ENCODE assay signal across 9 mouse cellular contexts in the genomic region with DNA sequence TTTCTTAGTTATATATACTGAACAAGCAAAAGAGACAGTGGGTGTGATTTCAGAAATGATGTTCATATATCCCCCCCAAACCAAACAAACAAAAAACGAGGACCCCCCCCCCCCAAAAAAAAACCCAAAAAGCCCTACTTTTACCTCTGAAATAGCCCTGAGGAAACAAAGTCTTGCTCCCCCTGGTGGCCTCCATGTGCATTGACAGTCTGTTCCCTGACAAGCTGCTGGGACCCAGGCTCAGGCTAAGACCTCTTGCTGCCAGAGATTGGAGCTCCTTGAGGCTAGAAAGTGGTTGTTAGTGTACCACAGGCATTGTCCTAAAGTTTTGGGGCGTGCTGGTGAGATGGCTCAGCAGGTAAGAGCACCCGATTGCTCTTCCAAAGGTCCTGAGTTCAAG. TPM values are rescaled to one million over a fixed set of nuclear protein-coding genes. Genes with fewer than 3 reads are reported as not detected.
DNase-seq lines count a peak whose midpoint lies in the region; ATAC-seq and TF ChIP-seq lines count a peak whose summit lies in the region.
"Had no signal": no experiment of that assay in that cellular context is flagged by ENCODE, and none has a peak within 500 bp of the region (broad histone marks: within the 10 kb centered on the region; RNA-seq: fewer than 3 reads in every experiment).

No protein-coding gene starts in this region.

- no peak overlapping the region for H3K9ac ChIP-seq in kidney, embryonic 15.5 days
- H3K9ac ChIP-seq in embryonic facial prominence, embryonic 11.5 days (replicated peaks; ENCODE audit: low read length), result no peak overlapping the region
- H3K9ac ChIP-seq: liver, embryonic 15.5 days had no signal

- WGBS in kidney, adult 2 months, result 58% methylated on average over 3 of the region's 3 CpGs
- WGBS in kidney, embryonic 15.5 days, result 61% methylated on average over 3 of the region's 3 CpGs
- WGBS in embryonic facial prominence, embryonic 11.5 days, result 53% methylated on average over 3 of the region's 3 CpGs

- DNase-seq in kidney, adult 2 months, result peak; percentile 40
- peak; percentile 24 to 45 for DNase-seq in CD8-positive naive resting alpha-beta T cell, adult 2 months (ENCODE audit: low read depth in 2 of 2, low spot score in 2 of 2)
- DNase-seq in ZHBTc4 (ENCODE audit: low read depth, low spot score), result peak; percentile 81
- DNase-seq in embryonic facial prominence, embryonic 11.5 days (ENCODE audit: low spot score), result peak; percentile 56
- peak; percentile 63 for DNase-seq in thymus, postnatal 0 days (ENCODE audit: low spot score)
- DNase-seq in right cerebral cortex, postnatal 36 days (ENCODE audit: low spot score in 2 of 2), result no peak
- no peak for DNase-seq in ovary, adult 18-20 months (ENCODE audit: low spot score)

- TF ChIP-seq CTCF in kidney, adult 2 months (conservative IDR thresholded peaks at IDR 0.05; ENCODE audit: insufficient read depth, insufficient read length, low read depth, low read length), result peak; percentile 61

- H3K27ac ChIP-seq in kidney, adult 2 months (ENCODE audit: insufficient read depth, low read depth, low read length), result no peak overlapping the region
- H3K27ac ChIP-seq in kidney, embryonic 15.5 days, result no peak overlapping the region
- H3K27ac ChIP-seq in embryonic facial prominence, embryonic 11.5 days (replicated peaks; ENCODE audit: low read depth, low read length), result no peak overlapping the region
- H3K27ac ChIP-seq: liver, embryonic 15.5 days had no signal

- TF ChIP-seq POLR2A in kidney, adult 2 months (IDR thresholded peaks at IDR 0.05; ENCODE audit: low read depth, low read length), result no peak

- no peak overlapping the region for H3K4me2 ChIP-seq in kidney, embryonic 15.5 days
- no peak overlapping the region for H3K4me2 ChIP-seq in embryonic facial prominence, embryonic 11.5 days (ENCODE audit: low read depth, low read length)
- H3K4me2 ChIP-seq: liver, embryonic 15.5 days had no signal

- no peaks in the 10 kb centered on the region for H3K9me3 ChIP-seq in kidney, embryonic 15.5 days (replicated peaks)
- H3K9me3 ChIP-seq in embryonic facial prominence, embryonic 11.5 days (replicated peaks; ENCODE audit: control insufficient read depth, low read length), result no peaks in the 10 kb centered on the region
- H3K9me3 ChIP-seq: liver, embryonic 15.5 days had no signal

- ATAC-seq in kidney, embryonic 15.5 days (replicated peaks; ENCODE audit: low FRiP score), result no peak
- no peak for ATAC-seq in embryonic facial prominence, embryonic 11.5 days (replicated peaks; ENCODE audit: insufficient number of reproducible peaks, low FRiP score, low TSS enrichment, low read depth)

- no peaks in the 10 kb centered on the region for H3K27me3 ChIP-seq in kidney, adult 2 months (replicated peaks; ENCODE audit: control insufficient read depth, insufficient read depth, low read length)
- no peaks in the 10 kb centered on the region for H3K27me3 ChIP-seq in kidney, embryonic 15.5 days
- no peaks in the 10 kb centered on the region for H3K27me3 ChIP-seq in embryonic facial prominence, embryonic 11.5 days (ENCODE audit: control insufficient read depth, insufficient read depth, low read length)

- no peak overlapping the region for H3K4me3 ChIP-seq in kidney, adult 2 months (ENCODE audit: insufficient read depth, low read depth, low read length)
- no peak overlapping the region for H3K4me3 ChIP-seq in kidney, embryonic 15.5 days (replicated peaks)
- H3K4me3 ChIP-seq in embryonic facial prominence, embryonic 11.5 days (ENCODE audit: low read depth, low read length), result no peak overlapping the region
- H3K4me3 ChIP-seq: liver, embryonic 15.5 days had no signal

- no peaks in the 10 kb centered on the region for H3K36me3 ChIP-seq in kidney, adult 2 months (ENCODE audit: control insufficient read depth, insufficient read depth, low read length)
- H3K36me3 ChIP-seq in kidney, embryonic 15.5 days, result no peaks in the 10 kb centered on the region
- H3K36me3 ChIP-seq in embryonic facial prominence, embryonic 11.5 days (replicated peaks; ENCODE audit: control insufficient read depth, insufficient read depth, low read depth, low read length), result no peaks in the 10 kb centered on the region
- H3K36me3 ChIP-seq: liver, embryonic 15.5 days had no signal

- H3K4me1 ChIP-seq in kidney, adult 2 months (ENCODE audit: control insufficient read depth, insufficient read depth, low read length), result no peaks in the 10 kb centered on the region; the same call in 1 of the 2 replicates
- peaks cover 10% of the 10 kb centered on the region for H3K4me1 ChIP-seq in kidney, embryonic 15.5 days
- no peaks in the 10 kb centered on the region for H3K4me1 ChIP-seq in embryonic facial prominence, embryonic 11.5 days (ENCODE audit: control insufficient read depth, insufficient read depth, low read length)

RNA-seq across cellular contexts. Expression of a gene that starts 28.6 kb away (rescaled TPM):
- 32.5 and 32.6 TPM in 2 replicates for polyA plus RNA-seq in kidney, adult 2 months (2012; rRNA removed)
- 29.9 and 33.6 TPM in 2 replicates for polyA plus RNA-seq in kidney, embryonic 15.5 days (2015; fragmentation: Nextera tagmentation; extraction: Ambion mirVana)
- 20.1 and 22.2 TPM in 2 replicates for polyA plus RNA-seq in embryonic facial prominence, embryonic 11.5 days (2014; fragmentation: Nextera tagmentation; extraction: Ambion mirVana)
- polyA plus RNA-seq in thymus, postnatal 0 days (2015; fragmentation: Nextera tagmentation; extraction: Ambion mirVana), result 48.3 and 55.1 TPM in 2 replicates

RNA-seq across cellular contexts. Expression of a gene that starts 31.4 kb away (rescaled TPM):
- 32.3 and 41.8 TPM in 2 replicates for polyA plus RNA-seq in kidney, adult 2 months (2012; rRNA removed)
- polyA plus RNA-seq in kidney, embryonic 15.5 days (2015; fragmentation: Nextera tagmentation; extraction: Ambion mirVana), result 33.2 and 39.7 TPM in 2 replicates
- polyA plus RNA-seq in embryonic facial prominence, embryonic 11.5 days (2014; fragmentation: Nextera tagmentation; extraction: Ambion mirVana), result 11.0 and 13.6 TPM in 2 replicates
- 4.3 and 4.7 TPM in 2 replicates for polyA plus RNA-seq in thymus, postnatal 0 days (2015; fragmentation: Nextera tagmentation; extraction: Ambion mirVana)

RNA-seq across cellular contexts. Expression of a gene that starts 32.0 kb away (rescaled TPM):
- 27.0 and 27.6 TPM in 2 replicates for polyA plus RNA-seq in kidney, adult 2 months (2012; rRNA removed)
- polyA plus RNA-seq in kidney, embryonic 15.5 days (2015; fragmentation: Nextera tagmentation; extraction: Ambion mirVana), result 21.0 and 24.7 TPM in 2 replicates
- 13.5 and 14.5 TPM in 2 replicates for polyA plus RNA-seq in embryonic facial prominence, embryonic 11.5 days (2014; fragmentation: Nextera tagmentation; extraction: Ambion mirVana)
- polyA plus RNA-seq in thymus, postnatal 0 days (2015; fragmentation: Nextera tagmentation; extraction: Ambion mirVana), result 17.8 and 18.3 TPM in 2 replicates

Comparison
In these comparisons a context has a peak if more than half of its experiments do, and no peak if none do; other contexts are left out.
1. DNase-seq: peak in kidney, adult 2 months (single experiment), CD8-positive naive resting alpha-beta T cell, adult 2 months (2 of 2), ZHBTc4 (single experiment), embryonic facial prominence, embryonic 11.5 days (single experiment) and thymus, postnatal 0 days (single experiment); none in right cerebral cortex, postnatal 36 days (0 of 2) and ovary, adult 18-20 months (single experiment).